Mouse (Mus musculus) olfactory bulb, adult 2 months (tissue): ENCODE measurements around the gene F11.

Experiments
- CTCF ChIP-seq: fragments of 200-500 bp; IDR thresholded peaks from 2 replicates; pipeline ENCODE4 v1.5.1; 2012; ENCODE audit warnings: low read depth, mild to moderate bottlenecking, low read length, moderate library complexity; ENCODE audit not compliant: insufficient read depth
- POLR2A ChIP-seq: fragments of 200-500 bp; IDR thresholded peaks from 2 replicates; pipeline ENCODE4 v1.6.1; 2012; ENCODE audit warnings: mild to moderate bottlenecking, low read depth, low read length, moderate library complexity; ENCODE audit not compliant: insufficient read depth

DNA sequence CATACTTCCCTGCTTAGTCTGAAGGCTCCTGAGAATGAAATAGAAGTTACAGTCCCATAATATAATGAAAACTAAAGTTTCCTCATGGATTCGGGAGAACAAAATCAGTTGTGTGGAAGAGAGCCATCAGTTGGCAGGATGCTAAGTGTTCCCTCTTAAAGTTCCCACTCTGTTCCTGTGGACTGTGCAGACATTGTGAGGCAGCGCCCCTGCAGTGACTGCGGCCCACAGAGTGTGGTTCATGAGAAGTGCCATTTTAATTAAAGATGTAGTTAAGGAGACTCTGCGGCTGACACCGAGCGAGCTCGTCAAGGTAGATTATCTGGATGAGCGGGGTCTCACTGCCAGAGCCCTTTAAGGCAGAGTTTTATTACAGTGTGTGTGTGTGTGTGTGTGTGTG, 40.6 kb upstream of the F11 start:
- TF ChIP-seq CTCF (no peak), POLR2A (no peak)
